Mouse (Mus musculus) left cerebral cortex, adult 8-10 months (tissue): ENCODE data around the gene Itm2c. TPM values are rescaled to one million over a fixed set of nuclear protein-coding genes. Genes with fewer than 3 reads are reported as not detected.

ENCODE experiments used
- DNase-seq, 2 experiments: peaks; one replicate each; pipeline ENCODE4 v3.0.0; 2022; ENCODE audit warnings: low spot score in 2 of 2
- total RNA-seq, 4 experiments: library from RNA; stranded (reverse); gene quantifications; 2 replicates each; pipeline ENCODE4 v1.2.4; 2022

Itm2c gene
- total RNA-seq, 4 experiments from 2014 or later = 764 to 823 (median 782) TPM

DNA sequence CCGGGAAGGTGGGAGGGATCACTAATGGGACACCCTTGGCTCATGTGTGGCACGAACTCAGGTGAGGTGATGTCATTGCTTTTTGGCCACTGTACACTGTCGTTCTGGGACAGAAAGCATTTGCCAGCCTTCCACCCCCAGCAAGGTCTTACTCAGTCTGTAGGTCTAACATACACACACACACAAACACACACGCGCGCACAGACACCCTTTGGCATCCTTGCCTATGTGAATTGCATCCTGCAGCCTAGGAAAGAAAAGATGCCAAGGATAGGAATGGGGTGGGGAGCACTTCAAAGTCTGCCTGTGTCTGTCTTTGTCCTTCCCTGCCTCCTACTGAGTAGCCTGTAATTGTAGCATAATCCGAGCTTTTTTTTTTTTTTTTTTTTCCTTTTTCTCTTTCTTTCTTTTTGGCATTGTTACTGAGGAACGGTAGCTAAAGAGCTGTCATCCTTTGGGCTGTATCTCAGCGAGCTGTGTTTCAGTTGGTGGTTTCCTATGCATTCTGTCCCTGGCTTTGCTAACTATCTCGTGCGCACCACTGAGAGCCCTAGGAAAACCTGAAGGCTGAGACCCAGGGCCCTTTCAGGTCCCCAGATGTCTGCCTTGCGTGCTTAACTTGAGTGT is 4.8 kb downstream of the Itm2c start:
- no peak for DNase-seq

DNA sequence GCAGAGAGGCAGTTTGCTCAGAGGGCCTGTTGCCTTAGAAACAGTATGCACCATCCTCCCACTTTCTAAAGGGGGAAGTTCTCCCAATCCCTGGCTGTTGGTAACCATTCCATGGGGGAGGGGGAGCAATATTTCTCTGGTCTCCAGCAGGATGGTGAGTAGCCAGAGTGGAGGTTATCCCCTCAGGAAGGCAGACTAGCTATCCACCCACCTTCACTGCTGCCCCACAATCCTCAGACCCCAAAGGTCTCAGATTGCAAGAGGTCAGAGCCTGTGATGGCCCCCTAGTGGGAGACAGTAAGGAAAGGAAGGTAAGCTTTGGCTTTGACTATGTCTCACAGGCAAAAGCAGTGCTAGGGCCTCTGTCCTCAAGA is 5.3 kb downstream of the Itm2c start:
- DNase-seq = no peak

DNA sequence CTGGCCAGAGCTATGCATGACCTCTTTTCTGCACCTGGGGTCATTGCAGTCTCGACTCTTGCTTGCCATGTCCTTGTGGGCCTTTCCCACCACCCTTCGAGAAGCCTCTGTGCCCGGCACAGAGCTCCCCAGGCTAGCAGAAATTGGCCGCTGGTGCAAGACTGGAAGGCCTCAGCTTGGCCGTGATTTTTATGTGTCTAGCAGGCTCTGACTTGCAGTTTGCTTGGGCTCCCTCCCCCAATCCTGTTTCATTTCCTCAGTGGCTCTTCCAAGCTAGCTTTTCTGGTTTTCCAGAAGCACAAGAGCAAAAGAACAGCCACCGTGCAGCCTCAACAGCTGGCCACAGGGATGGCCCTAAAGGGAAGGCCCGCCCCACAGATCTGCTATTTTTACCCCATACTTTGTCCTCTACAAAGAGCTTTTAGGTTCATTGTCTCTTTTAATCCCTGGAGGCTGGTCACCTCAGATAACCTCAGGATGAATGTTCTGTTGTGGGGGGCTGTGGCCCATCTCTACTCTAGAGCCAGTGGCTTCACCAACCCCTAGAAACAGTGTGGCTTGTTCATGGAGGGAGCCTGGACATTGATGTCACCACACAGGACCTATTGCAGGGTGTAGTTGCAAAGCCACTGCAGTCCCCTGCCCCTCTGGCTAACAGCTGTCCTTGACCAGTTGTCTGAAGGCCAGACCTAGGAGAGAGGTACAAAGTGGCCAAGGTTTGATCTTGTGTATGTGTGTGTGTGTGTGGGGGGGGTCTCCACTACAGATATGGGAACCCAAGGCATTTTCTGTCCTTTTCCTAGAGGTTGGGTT is 6.6 kb downstream of the Itm2c start:
- DNase-seq = no peak

DNA sequence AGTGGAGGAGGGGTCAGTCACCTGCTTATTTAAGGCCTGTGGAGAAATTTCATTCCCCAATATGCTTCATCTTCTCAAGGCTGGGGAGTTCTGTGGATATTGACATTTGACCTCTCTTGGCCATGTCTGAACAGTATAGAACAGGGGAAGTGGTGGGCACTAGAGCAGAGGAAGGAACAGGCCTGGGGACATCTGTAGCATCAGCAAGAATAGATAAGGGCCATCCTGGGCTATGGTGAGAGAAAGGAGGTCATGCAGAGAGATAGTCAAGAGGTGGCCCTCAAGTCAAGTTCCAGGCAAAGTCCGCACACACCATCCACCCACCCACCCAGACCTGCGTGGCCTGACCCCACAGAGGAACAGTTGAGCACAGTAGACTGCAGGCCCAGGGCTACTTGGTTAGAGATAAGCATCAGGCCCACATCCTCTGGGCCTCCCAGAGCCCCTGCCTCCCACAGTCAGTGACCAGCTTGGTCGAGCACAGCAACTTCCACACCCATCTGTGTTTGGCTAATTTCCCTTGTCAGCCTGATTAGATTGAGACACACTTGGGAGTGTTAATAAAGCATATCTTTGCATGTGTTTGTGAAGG is 7.5 kb downstream of the Itm2c start:
- DNase-seq = no peak

DNA sequence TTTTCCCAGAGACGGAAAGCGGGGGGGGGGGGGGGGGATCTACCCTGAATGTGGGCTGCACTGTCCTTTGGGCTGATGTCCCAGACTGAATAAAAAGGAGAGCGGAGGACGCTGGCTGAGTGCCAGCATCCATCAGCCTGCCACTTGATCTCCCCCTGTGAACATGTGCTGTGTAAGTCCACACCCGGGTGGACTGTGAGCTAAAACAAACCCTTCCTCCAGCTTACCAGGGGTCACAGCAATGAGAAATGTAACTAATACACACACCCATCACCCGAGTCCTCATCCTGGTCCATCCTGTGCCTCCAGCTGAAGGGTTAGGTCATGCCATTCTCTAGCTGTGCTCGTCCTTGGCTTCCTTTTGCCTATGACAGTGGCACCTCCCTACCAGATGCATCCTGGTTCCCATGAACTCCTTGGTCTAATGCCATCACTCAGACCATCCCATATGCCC is 8.1 kb downstream of the Itm2c start:
- no peak for DNase-seq

DNA sequence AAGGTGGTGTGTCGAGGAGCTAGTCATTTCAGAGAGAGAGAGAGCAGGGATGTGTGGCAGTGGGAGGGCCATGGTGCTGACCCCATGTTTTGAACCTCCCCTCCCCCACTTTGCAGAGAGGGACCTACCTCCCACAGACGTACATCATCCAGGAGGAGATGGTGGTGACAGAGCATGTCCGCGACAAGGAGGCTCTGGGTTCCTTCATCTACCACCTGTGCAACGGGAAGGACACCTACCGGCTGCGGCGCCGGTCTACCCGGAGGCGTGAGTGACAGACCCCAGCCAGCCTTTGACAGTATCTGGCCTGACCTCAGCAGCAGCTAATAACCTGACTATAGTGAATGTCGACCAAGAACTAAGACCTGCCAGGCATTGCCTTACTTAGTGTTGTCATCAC is 12.8 kb downstream of the Itm2c start:
- DNase-seq = no peak

DNA sequence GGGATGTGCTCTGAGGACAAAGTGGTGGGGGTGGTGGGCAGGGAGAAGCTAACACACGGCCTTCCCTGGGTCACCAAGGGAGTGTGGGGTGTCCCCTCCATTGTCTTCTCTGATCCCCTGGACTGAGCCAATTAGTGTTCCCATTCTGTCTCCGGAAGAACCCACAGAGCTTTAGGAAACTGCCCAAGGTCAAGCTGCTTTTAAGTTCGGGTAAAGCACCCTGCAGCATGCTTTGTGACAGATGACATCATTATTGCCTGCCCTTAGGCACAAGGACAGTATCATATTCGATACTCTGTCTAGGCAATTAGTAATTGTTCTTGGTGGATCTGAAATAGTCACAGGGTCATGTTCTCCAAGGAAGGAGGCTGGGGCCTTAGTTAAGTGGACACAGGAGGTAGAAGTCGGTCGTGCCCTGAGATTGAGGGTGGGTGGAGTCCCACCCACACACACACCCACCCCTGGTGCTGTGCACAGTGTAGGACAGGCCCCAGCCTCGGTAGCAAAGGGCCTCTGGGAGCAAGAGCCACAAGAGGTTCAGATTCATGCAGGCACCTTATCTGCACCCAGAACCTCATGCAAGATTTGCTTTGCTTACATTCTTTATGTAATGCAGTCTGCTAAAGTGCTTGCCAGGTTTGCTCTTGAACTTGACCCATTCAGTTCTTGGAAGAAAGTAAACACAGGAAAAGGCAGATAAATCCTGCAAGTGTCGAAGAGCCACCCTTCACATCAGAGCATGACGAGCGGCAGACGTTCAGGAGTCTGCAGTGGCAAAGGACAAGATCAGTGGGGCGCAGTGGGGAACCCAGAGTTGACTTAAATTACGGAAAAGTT is 14.9 kb downstream of the Itm2c start:
- no peak for DNase-seq

DNA sequence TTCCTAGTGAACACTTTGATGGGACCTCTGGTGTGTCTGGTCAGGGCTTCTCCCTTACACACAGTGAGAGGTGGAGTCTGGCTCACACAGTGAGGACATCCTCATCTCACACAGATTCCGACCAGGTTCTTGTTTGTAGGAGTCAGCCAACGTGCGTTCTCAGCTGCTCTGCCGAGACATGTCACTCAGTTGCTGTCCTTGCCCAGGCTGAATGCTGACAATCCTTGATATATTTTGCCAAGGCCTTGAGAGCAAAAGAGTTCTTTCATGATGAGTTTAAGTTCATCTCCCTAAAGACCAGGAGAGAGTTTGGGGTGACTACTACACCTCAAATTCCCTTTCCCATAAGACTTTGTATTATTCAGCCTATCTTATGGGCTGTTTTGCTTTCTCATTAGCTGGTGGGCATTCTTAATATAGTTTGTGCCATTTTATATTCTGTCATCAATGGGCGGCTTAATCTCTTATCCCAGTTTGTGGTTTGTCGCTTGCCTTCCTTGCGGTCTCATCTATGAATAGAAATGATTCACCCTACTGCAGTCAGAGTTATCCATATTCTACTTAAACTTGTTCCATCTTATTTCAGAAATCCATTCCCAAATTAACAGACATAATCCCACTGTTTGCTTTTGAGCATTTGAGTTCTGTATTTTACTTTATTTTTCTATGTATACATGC is 19.1 kb downstream of the Itm2c start:
- no peak for DNase-seq

DNA sequence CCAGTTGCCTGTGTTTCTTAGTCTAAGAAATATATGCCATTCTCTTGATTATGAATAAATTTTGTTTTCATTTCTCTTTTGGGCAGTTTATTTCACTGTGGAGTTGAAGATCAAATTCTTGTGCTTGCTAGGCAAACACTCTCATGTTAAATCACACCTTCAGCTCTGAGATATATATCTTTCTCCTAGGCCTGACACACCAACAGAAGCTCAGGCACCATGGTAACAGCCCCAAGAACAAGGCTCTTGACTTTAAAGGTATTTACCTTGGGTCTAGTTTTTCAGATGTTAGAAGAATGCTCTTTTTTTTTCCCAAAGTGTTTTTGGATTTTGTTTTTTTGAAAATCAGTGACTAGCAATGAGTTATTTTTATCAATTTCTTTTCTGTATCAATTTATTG is 21.8 kb downstream of the Itm2c start:
- DNase-seq = no peak

DNA sequence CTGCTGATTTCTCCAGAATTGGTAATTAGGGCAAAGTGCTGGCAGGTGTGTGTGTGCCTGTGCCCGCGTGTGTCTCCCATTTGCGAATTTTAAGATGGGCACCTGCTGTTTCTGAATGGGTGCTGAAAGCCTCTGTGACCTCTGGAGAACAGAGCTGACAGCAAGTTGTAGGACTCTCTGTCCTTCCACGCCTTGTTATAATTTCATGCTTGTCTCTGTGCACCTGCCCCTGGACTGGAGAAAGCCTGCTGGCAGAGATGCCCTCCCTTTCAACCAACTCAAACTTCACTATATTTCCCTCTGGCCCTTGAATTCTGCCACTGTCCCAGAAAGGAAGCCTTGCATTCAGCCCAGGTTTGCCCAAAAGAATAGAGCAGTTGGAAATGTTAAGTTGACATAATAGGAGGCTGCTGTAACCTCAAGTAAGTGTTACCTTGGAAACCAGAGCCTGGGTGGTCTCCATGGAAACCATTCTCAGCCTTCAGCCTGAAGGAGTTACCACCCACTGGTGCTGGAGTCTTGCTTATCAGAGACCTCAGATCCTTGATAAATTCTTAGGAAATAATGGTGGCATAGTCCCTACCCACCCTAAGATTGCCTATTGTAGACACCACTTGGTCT is 22.9 kb downstream of the Itm2c start:
- peak in 1 of 2 experiments; percentile 92 for DNase-seq

DNA sequence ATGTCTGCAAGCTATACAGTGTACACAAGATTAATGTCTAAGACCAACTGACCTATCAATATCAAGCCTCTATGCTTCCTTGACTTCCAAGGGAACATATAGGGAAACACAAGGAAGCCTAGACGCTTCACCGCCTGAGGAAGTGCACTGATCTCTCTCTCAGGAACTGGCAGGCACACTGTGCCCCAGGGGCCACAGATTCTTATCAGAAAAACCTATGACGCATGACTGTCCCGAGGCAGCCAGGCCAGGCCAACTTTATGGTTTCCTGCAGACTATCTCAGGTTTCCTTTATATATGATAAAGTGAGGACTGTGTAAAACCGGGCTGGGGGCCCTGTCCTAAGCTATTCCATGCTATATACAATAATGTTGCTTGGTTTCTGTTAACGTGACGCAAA is 25.5 kb downstream of the Itm2c start:
- DNase-seq = no peak

DNA sequence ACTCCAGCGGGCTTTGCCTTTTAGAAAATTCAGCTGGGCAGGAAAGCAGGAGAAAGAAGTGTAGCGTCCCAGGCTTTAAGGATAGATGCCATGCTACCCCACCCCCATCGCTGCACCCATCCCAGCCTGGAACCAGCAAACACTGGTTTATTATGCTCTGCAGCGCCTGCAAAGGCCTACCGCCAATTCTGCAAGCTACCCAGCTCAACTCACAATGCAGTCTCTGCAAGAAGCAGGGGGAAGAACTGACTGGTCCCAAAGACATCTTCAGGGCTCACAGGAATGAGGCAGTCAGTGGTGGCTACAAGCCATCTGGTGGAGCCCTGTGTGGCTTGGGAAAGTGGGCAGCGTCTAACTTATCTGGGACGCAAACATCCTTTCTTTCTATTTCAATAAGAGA is 27.6 kb downstream of the Itm2c start:
- DNase-seq = no peak

DNA sequence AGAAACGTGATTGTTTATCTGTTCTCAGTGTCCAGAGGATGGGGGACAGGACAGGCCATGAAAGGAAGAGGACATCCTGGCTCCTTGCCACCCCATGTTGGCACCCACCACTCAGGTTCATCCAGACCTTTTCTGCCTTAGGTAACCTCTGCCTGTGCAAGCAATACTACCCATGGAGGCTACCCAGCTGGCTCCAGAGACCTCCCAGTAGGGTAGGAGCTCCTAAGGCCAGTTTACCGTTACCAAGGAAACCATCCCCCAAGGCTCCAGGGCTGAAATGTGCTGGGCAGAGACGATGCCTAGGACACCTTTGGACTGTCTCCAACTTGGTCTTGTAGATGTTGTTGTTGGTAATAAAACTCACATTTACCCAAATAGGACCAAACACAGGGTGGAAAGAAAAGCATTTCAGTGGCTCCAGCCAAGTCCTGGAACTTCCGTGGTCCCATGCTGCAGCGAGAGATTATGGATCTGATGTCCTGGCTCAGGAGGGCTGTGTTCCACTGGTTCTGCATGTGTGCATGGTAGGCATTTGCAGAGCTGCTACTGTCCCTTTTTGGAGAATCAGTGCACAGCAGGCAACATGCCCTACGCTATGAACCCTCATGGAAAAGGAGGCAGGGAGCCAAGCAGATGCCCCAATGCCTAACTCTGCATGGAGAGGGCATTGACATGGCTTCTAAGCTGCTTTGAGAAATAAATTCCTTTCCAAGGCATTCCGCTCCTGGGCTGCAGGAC is 28.2 kb downstream of the Itm2c start:
- no peak for DNase-seq

DNA sequence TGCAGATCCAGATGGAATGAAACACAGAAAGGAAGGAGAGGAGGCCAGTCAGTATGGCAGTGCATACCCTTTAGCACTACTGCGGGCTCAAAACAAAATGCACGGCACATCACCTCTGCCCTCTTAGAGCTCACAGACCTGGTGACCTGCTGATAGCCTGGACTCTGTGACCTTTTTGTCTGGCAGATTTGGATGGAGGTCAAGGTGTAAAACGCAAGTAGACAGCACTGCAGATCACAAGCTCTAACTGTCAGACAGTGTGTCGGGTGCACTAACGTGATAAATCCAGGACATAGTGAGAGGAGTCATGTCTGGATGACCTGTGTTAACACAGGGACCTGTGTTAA is 28.8 kb downstream of the Itm2c start:
- no peak for DNase-seq

DNA sequence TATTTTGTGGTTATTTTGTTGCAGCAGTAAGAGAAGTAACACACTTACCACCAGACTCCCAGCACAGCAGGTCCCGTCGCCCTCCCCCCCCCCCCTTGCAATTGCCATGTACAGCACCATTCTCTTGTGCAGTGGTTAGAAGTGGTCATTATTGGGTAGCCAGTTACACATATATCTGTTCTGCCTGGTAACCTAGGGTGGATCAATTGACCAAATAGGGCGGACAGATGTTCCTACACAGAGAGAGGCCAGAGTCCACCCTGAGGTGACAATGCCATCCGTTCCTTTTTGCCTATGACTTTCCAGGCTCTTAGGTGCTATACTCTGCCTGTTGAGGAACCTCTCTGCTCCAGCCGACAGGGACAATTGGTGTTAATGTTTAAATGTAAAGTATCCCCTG is 31.1 kb downstream of the Itm2c start:
- DNase-seq = no peak

DNA sequence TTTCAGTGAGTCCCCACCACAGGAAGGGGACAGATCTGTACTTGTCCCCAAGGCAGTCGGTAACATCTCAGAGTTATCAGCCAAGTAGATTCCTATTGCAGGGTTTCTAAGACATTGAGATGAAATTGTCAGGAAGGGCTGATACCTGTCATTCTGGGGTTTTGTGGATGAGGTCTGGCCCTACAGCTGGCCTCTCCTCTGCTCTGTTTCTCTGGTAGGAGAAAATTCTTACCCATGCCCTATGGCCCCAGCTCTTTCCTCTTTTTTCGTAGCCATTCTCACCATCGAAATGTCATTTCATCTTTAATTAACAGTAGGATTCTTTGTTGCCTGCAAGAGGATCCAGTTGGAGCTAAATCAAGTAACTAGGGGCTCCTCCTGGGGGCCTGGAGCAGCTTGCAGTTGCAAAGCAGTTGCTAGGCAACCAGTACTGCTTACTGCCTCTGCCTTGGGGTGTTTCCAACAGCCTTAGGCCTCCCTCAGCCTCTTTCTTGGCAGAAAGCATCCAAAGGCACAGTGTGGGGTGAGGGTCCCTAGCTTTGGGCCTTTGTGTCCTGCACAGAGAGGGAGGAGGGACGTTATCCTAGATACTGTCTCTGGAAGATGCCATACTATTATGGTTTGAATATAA is 34.1 kb downstream of the Itm2c start, which contains the start of gene 4933407L21Rik:
Gene 4933407L21Rik (plus strand): TSS at position 427 of the 631 bp plus-strand sequence.
- peak in 1 of 2 experiments; percentile 92 for DNase-seq

DNA sequence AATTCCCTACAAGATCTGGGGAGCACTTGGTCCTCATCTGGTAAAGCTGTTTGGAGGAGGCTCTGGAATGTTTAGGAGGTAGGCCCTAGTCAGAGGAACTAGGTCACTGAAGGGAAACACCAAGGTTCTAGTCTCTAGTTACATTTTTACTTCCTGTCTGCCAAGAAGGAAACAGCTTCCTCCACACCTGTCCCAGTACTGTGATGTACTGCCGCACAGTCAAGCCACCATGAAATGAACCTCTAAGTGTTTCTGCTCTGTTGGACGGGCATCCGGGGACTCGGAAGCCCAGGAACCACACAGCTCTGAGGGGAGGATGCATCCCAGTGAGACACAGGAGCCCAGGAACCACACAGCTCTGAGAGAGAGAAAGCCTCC is 34.6 kb downstream of the Itm2c start:
- DNase-seq = no peak

DNA sequence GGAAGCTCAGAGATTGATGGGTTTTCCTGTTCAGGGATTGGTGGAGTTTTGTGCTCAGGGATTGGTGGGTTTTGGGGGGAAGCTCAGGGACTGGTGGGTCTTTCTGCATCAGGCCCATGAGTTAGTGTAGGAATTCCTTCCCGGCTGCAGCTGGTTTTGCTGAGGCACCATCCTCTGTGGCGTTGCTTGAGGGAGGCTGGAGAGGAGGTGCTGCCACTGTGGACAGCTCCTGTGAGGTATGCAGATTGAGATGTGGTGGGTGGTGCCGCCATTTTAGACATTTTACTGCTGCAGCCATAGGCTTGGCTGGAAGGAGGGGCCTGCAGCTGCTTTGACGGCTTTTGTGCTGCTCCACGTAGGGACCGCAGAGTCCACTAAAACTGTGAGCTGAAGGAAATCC is 35.3 kb downstream of the Itm2c start:
- no peak for DNase-seq

DNA sequence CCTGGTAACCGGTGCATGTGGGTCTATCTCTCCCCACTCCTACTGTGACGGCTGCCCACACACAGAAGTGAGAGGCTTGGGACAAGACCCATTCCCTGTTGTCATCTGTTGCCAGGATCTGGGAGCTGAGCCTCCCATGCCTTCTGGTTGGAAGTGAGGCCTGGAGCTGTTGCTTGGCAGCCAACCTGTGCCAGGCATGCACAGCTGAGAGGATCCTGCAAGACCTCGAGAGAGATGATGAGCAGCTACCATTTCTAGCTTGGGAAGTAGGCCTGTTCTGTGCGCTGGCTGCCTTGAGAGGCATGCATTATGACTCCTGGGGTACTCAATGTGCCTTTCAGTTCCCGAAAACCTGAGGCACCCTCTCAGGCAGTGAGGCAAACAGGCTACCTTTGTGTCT is 37.1 kb downstream of the Itm2c start:
- no peak for DNase-seq

DNA sequence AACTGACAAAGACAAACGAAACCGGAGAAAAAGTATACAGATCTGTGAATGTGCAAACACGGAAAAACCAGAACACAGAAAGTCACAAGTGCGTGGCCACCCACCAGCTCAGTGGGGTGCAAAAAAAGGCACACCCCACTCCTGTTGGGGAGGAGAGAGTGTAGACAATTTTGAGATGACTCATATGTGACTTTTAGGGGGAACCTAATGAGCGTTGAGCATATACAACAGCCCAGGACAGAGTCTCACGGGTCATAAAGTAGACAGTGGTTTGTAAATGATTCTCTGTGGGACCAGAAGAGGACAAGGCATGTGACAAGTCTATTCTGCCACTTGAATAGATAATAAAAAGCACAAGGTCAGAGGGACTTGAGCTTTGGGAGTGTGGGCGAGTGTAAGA is 39.1 kb downstream of the Itm2c start:
- DNase-seq = no peak
